Mouse (Mus musculus) testis, postnatal 10 days (tissue): Measurements from ENCODE around the gene Phkg2.

Experiments used
- DNase-seq: peaks from one replicate; pipeline ENCODE4 v3.0.0; 2021; ENCODE audit warnings: low spot score

The Phkg2 gene

GRCm38 (mm10) chr7:127572895-127573471 lies at the start of gene Phkg2:
TSS of gene Phkg2 (plus strand) at chr7:127573340.
- peak; percentile 87 for DNase-seq

GRCm38 (mm10) chr7:127541671-127542070 lies 31.5 kb upstream of the Phkg2 start:
- no peak for DNase-seq

GRCm38 (mm10) chr7:127549116-127549835 lies 23.9 kb upstream of the Phkg2 start:
- no peak for DNase-seq

GRCm38 (mm10) chr7:127551558-127551957 lies 21.6 kb upstream of the Phkg2 start:
- DNase-seq = no peak

- DNase-seq = no peak
Measured at GRCm38 (mm10) chr7:127560580-127560979, 12.6 kb upstream of the Phkg2 start.

GRCm38 (mm10) chr7:127561340-127561858 lies 11.7 kb upstream of the Phkg2 start, which contains the start of gene Tmem265:
TSS of gene Tmem265 (plus strand) at chr7:127561390.
- no peak for DNase-seq

GRCm38 (mm10) chr7:127564381-127565150 lies 8.6 kb upstream of the Phkg2 start:
- no peak for DNase-seq

- no peak for DNase-seq
Measured at GRCm38 (mm10) chr7:127573503-127574008, 416 bp downstream of the Phkg2 start.

- DNase-seq = no peak
Measured at GRCm38 (mm10) chr7:127574115-127574514, 975 bp downstream of the Phkg2 start.

- no peak for DNase-seq
Measured at GRCm38 (mm10) chr7:127583260-127583659, 10.1 kb downstream of the Phkg2 start.

- no peak for DNase-seq
Measured at GRCm38 (mm10) chr7:127585031-127585430, 11.9 kb downstream of the Phkg2 start.

- no peak for DNase-seq
Measured at GRCm38 (mm10) chr7:127586149-127586548, 13.0 kb downstream of the Phkg2 start.

GRCm38 (mm10) chr7:127587196-127587595 lies 14.1 kb downstream of the Phkg2 start:
- DNase-seq = no peak

- peak; percentile 88 for DNase-seq
Measured at GRCm38 (mm10) chr7:127588011-127588871, 15.1 kb downstream of the Phkg2 start, which contains the start of the genes Ccdc189 and Rnf40. TSS of gene Ccdc189 (minus strand) at chr7:127588595. TSS of gene Rnf40 (plus strand) at chr7:127588767.

GRCm38 (mm10) chr7:127588901-127589300 lies 15.8 kb downstream of the Phkg2 start:
- DNase-seq = no peak

GRCm38 (mm10) chr7:127589637-127590036 lies 16.5 kb downstream of the Phkg2 start:
- DNase-seq = no peak

- no peak for DNase-seq
Measured at GRCm38 (mm10) chr7:127591108-127591507, 18.0 kb downstream of the Phkg2 start.

GRCm38 (mm10) chr7:127592575-127592974 lies 19.4 kb downstream of the Phkg2 start:
- no peak for DNase-seq

GRCm38 (mm10) chr7:127596747-127597146 lies 23.6 kb downstream of the Phkg2 start:
- no peak for DNase-seq

GRCm38 (mm10) chr7:127600612-127601011 lies 27.5 kb downstream of the Phkg2 start:
- no peak for DNase-seq

- no peak for DNase-seq
Measured at GRCm38 (mm10) chr7:127601735-127602134, 28.6 kb downstream of the Phkg2 start.
